Mouse (Mus musculus): ENCODE results near the gene Ambra1. TPM values are rescaled to one million over a fixed set of nuclear protein-coding genes. Genes with fewer than 3 reads are reported as not detected.

Ambra1 gene
- total RNA-seq, 2 experiments from 2014 or later, result 24.4 to 30.9 TPM

- DNase-seq, result no peak
Measured at GRCm38 (mm10) chr2:91735221-91735620, 5.3 kb downstream of the Ambra1 start.

- no peak for DNase-seq
Measured at GRCm38 (mm10) chr2:91739586-91739985, 9.7 kb downstream of the Ambra1 start.

GRCm38 (mm10) chr2:91744686-91745085 is 14.8 kb downstream of the Ambra1 start:
- no peak for DNase-seq

GRCm38 (mm10) chr2:91749811-91750261 is 19.9 kb downstream of the Ambra1 start:
- peak; percentile 51 for DNase-seq

GRCm38 (mm10) chr2:91771921-91772705 is 42.2 kb downstream of the Ambra1 start:
- no peak for DNase-seq

GRCm38 (mm10) chr2:91773309-91773708 is 43.4 kb downstream of the Ambra1 start:
- no peak for DNase-seq

GRCm38 (mm10) chr2:91779166-91779565 is 49.2 kb downstream of the Ambra1 start:
- DNase-seq, result peak; percentile 28

GRCm38 (mm10) chr2:91791621-91792020 is 61.7 kb downstream of the Ambra1 start:
- DNase-seq, result no peak

- peak; percentile 28 for DNase-seq
Measured at GRCm38 (mm10) chr2:91792346-91792745, 62.4 kb downstream of the Ambra1 start.

GRCm38 (mm10) chr2:91794466-91794865 is 64.5 kb downstream of the Ambra1 start:
- DNase-seq, result peak; percentile 32

GRCm38 (mm10) chr2:91795091-91795490 is 65.2 kb downstream of the Ambra1 start:
- DNase-seq, result no peak

GRCm38 (mm10) chr2:91811433-91811832 is 81.5 kb downstream of the Ambra1 start:
- no peak for DNase-seq

- no peak for DNase-seq
Measured at GRCm38 (mm10) chr2:91816741-91817140, 86.8 kb downstream of the Ambra1 start.

- DNase-seq, result peak; percentile 8
Measured at GRCm38 (mm10) chr2:91832227-91832626, 102.3 kb downstream of the Ambra1 start.

GRCm38 (mm10) chr2:91834272-91834671 is 104.3 kb downstream of the Ambra1 start:
- no peak for DNase-seq

- DNase-seq, result no peak
Measured at GRCm38 (mm10) chr2:91835031-91835430, 105.1 kb downstream of the Ambra1 start.

GRCm38 (mm10) chr2:91835631-91836030 is 105.7 kb downstream of the Ambra1 start:
- no peak for DNase-seq

GRCm38 (mm10) chr2:91844085-91844484 is 114.2 kb downstream of the Ambra1 start:
- no peak for DNase-seq

- DNase-seq, result no peak
Measured at GRCm38 (mm10) chr2:91852446-91853191, 122.7 kb downstream of the Ambra1 start.

GRCm38 (mm10) chr2:91854575-91854974 is 124.6 kb downstream of the Ambra1 start:
- no peak for DNase-seq

GRCm38 (mm10) chr2:91856958-91857357 is 127.0 kb downstream of the Ambra1 start:
- no peak for DNase-seq

GRCm38 (mm10) chr2:91859423-91859822 is 129.5 kb downstream of the Ambra1 start:
- no peak for DNase-seq

GRCm38 (mm10) chr2:91870754-91871153 is 140.8 kb downstream of the Ambra1 start:
- DNase-seq, result no peak
